Mouse (Mus musculus): ENCODE data around the gene Ftsj3. TPM values are rescaled to one million over a fixed set of nuclear protein-coding genes. Genes with fewer than 3 reads are reported as not detected.
"Not testable (repeated sequence)": the region's sequence is repeated elsewhere in the genome, so short reads cannot be mapped to it uniquely, and the experiment has no call there.

Gene Ftsj3
- polyA plus RNA-seq, 1 experiment from 2014 or later, result 61.2 TPM

DNA sequence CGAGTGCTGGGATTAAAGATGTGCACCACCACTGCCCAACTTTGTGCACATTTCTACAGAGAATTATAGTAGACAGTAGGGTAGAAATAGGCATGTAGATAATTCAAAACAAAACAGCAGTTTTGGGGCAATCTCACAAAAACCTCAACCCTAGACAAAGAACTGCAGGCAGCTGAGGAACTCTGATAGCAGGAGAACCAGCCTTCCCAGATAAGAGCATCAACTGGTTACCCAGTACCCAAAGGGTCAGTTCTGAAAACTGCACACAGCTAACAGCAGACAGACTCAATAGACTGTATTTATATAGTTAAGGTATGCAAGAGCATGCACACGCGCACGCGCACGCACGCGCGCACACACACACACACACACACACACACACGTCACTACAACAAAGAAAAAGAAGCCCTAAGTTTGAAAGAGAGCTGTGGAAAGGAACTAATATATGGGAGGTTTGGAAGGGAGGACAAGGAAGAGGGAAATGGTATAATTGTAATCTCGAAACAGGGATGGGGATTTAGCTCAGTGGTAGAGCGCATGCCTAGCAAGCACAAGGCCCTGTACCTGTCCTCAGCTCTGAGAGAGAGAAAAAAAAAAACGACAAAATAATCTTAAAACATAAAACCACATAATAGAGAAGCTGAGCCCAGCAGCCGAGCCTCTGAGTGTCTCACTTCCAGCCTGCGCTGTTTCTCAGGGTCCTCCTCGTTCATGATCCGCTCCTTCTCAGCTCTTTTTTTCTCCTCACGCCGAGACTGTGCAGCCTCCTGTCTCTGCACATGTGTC, 54.3 kb downstream of the Ftsj3 start:
- no peak for DNase-seq (ENCODE audit: low spot score)
- Histone ChIP-seq H3K4me3 (ENCODE audit: low read depth, low read length) (no peak overlapping the region), H3K9me3 (ENCODE audit: control insufficient read depth, low read length) (no peaks in the 10 kb centered on the region), H3K27me3 (ENCODE audit: control insufficient read depth, insufficient read depth, low read length) (no peaks in the 10 kb centered on the region), H3K9ac (ENCODE audit: low read depth, low read length) (no peak overlapping the region), H3K4me2 (replicated peaks; ENCODE audit: low read depth, low read length) (no peak overlapping the region), H3K27ac (ENCODE audit: low read depth, low read length) (no peak overlapping the region), H3K4me1 (replicated peaks; ENCODE audit: control insufficient read depth, insufficient read depth, low read length) (no peaks in the 10 kb centered on the region), H3K36me3 (ENCODE audit: control insufficient read depth, insufficient read depth, low read length) (peaks cover 3% of the 10 kb centered on the region; the same call in 1 of the 2 replicates)
- 93% methylated on average over 19 of the region's 19 CpGs for WGBS
- ATAC-seq (ENCODE audit: low FRiP score), result no peak

DNA sequence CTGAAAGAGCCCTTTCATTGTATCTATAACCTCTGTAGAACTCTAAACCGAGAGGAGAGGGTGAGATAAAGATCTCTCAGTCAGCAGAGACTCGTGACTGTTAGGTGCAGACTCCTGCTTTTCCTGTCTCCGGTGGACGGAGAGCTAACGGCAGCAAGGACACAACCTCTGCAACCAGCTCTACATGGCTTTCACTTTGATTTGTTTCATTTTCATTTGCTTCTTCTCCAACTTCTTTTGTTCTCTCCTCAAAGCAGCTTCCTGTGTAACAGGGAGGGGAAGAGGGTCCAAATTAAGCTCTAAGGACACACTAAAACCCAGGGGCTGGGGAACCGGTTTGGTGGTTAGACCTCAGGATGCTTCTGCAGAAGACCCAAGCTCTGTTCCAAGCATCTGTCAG, 55.1 kb downstream of the Ftsj3 start:
- H3K4me2 ChIP-seq (replicated peaks; ENCODE audit: low read depth, low read length), result no peak overlapping the region
- 86% methylated on average over 6 of the region's 6 CpGs for WGBS
- no peak for ATAC-seq (ENCODE audit: low FRiP score)
- H3K36me3 ChIP-seq (ENCODE audit: control insufficient read depth, insufficient read depth, low read length), result peaks cover 3% of the 10 kb centered on the region; the same call in 1 of the 2 replicates
- no peaks in the 10 kb centered on the region for H3K27me3 ChIP-seq (ENCODE audit: control insufficient read depth, insufficient read depth, low read length)
- H3K4me3 ChIP-seq (ENCODE audit: low read depth, low read length), result no peak overlapping the region
- H3K27ac ChIP-seq (ENCODE audit: low read depth, low read length), result no peak overlapping the region
- H3K9ac ChIP-seq (ENCODE audit: low read depth, low read length), result no peak overlapping the region
- no peaks in the 10 kb centered on the region for H3K4me1 ChIP-seq (replicated peaks; ENCODE audit: control insufficient read depth, insufficient read depth, low read length)
- no peak for DNase-seq (ENCODE audit: low spot score)
- H3K9me3 ChIP-seq (ENCODE audit: control insufficient read depth, low read length), result no peaks in the 10 kb centered on the region

- not testable (repeated sequence) for ATAC-seq (ENCODE audit: low FRiP score); H3K27me3 ChIP-seq (ENCODE audit: control insufficient read depth, insufficient read depth, low read length); H3K4me3 ChIP-seq (ENCODE audit: low read depth, low read length); H3K9me3 ChIP-seq (ENCODE audit: control insufficient read depth, low read length); DNase-seq (ENCODE audit: low spot score); H3K4me2 ChIP-seq (replicated peaks; ENCODE audit: low read depth, low read length); H3K27ac ChIP-seq (ENCODE audit: low read depth, low read length); H3K36me3 ChIP-seq (ENCODE audit: control insufficient read depth, insufficient read depth, low read length); H3K9ac ChIP-seq (ENCODE audit: low read depth, low read length); H3K4me1 ChIP-seq (replicated peaks; ENCODE audit: control insufficient read depth, insufficient read depth, low read length)
- 97% methylated on average over 7 of the region's 7 CpGs for WGBS
Observed at GRCm38 (mm10) chr11:106199997-106200396, 55.9 kb downstream of the Ftsj3 start.

Other genes with a start within 250 kb of the Ftsj3 start
- 0.46 and 0.75 TPM in 2 replicates for gene Kcnh6, start 248.0 kb downstream of the Ftsj3 start, polyA plus RNA-seq (2014; fragmentation: Nextera tagmentation; extraction: Ambion mirVana)
- gene Dcaf7, start 219.2 kb downstream of the Ftsj3 start, polyA plus RNA-seq (2014; fragmentation: Nextera tagmentation; extraction: Ambion mirVana), result 70.1 and 77.6 TPM in 2 replicates
- gene Taco1, start 190.0 kb downstream of the Ftsj3 start, polyA plus RNA-seq (2014; fragmentation: Nextera tagmentation; extraction: Ambion mirVana), result 8.7 and 11.7 TPM in 2 replicates
- 14.2 and 15.7 TPM in 2 replicates for gene Map3k3, start 171.5 kb downstream of the Ftsj3 start, polyA plus RNA-seq (2014; fragmentation: Nextera tagmentation; extraction: Ambion mirVana)
- not detected in 2 replicates for gene Gm10840, start 95.2 kb downstream of the Ftsj3 start, polyA plus RNA-seq (2014; fragmentation: Nextera tagmentation; extraction: Ambion mirVana)
- gene Limd2, start 95.2 kb downstream of the Ftsj3 start, polyA plus RNA-seq (2014; fragmentation: Nextera tagmentation; extraction: Ambion mirVana), result 298 and 301 TPM in 2 replicates
- gene Strada, start 53.9 kb downstream of the Ftsj3 start, polyA plus RNA-seq (2014; fragmentation: Nextera tagmentation; extraction: Ambion mirVana), result 36.4 and 44.5 TPM in 2 replicates
- 65.7 and 72.3 TPM in 2 replicates for gene Ccdc47, start 39.7 kb downstream of the Ftsj3 start, polyA plus RNA-seq (2014; fragmentation: Nextera tagmentation; extraction: Ambion mirVana)
- gene Ddx42, start 39.2 kb downstream of the Ftsj3 start, polyA plus RNA-seq (2014; fragmentation: Nextera tagmentation; extraction: Ambion mirVana), result 91.4 and 103 TPM in 2 replicates
- gene Psmc5, start 75 bp upstream of the Ftsj3 start, polyA plus RNA-seq (2014; fragmentation: Nextera tagmentation; extraction: Ambion mirVana), result 381 and 414 TPM in 2 replicates
- 31.6 and 33.2 TPM in 2 replicates for gene Smarcd2, start 16.9 kb upstream of the Ftsj3 start, polyA plus RNA-seq (2014; fragmentation: Nextera tagmentation; extraction: Ambion mirVana)
- 0.08 and 0.35 TPM in 2 replicates for gene Tcam1, start 20.6 kb upstream of the Ftsj3 start, polyA plus RNA-seq (2014; fragmentation: Nextera tagmentation; extraction: Ambion mirVana)
- not detected in 2 replicates for gene Gh, start 45.8 kb upstream of the Ftsj3 start, polyA plus RNA-seq (2014; fragmentation: Nextera tagmentation; extraction: Ambion mirVana)
- 0.91 and 1.9 TPM in 2 replicates for gene Cd79b, start 58.7 kb upstream of the Ftsj3 start, polyA plus RNA-seq (2014; fragmentation: Nextera tagmentation; extraction: Ambion mirVana)
- gene Scn4a, start 97.2 kb upstream of the Ftsj3 start, polyA plus RNA-seq (2014; fragmentation: Nextera tagmentation; extraction: Ambion mirVana), result 0.05 TPM in 1 of 2 replicates, not detected in the other
- gene Prr29, start 109.4 kb upstream of the Ftsj3 start, polyA plus RNA-seq (2014; fragmentation: Nextera tagmentation; extraction: Ambion mirVana), result not detected in 2 replicates
- gene Icam2, start 132.0 kb upstream of the Ftsj3 start, polyA plus RNA-seq (2014; fragmentation: Nextera tagmentation; extraction: Ambion mirVana), result 17.0 and 19.1 TPM in 2 replicates
- gene Ern1, start 231.8 kb upstream of the Ftsj3 start, polyA plus RNA-seq (2014; fragmentation: Nextera tagmentation; extraction: Ambion mirVana), result 5.5 and 6.2 TPM in 2 replicates